Mouse (Mus musculus) ES-Bruce4 (cell line): ENCODE data around the gene Bcat2.
A peak's percentile ranks its signal among the peaks of the same experiment; 100 is the strongest.

Experiments used
- CTCF ChIP-seq: IDR thresholded peaks from one replicate; pipeline ENCODE4 v1.8.1; 2011; ENCODE audit warnings: low read depth, low read length
- POLR2A ChIP-seq: IDR thresholded peaks from one replicate; pipeline ENCODE4 v1.8.1; 2011; ENCODE audit warnings: low read length; ENCODE audit not compliant: insufficient read depth

DNA sequence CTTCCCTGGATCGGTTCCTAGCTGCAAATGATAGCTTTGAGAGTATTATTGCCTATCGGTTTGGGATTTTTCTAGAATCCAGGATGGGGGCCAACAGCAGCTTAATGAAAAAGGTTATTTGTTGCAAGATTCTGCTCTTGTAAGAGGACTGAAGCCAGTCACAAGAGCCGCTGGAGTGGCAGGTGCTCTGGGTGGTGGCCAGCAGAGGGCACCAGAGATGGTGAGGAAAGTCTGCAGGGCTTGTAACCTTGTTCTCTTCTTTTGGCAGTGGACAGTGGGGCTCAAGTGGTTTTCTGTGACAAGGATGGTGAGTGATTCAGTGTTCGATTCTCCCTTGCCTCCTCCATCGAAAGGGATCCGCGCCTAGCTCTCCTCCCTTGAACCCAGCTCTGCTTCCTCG, 14.2 kb upstream of the Bcat2 start:
- TF ChIP-seq POLR2A (no peak), CTCF (peak; percentile 86)
